Mouse (Mus musculus): ENCODE results near the gene Tnfrsf9.

Tnfrsf9 gene

GRCm38 (mm10) chr4:150979455-150979854, 65.1 kb downstream of the Tnfrsf9 start:
- DNase-seq (ENCODE audit: low spot score in 2 of 2): no peak

GRCm38 (mm10) chr4:150980153-150980552, 65.8 kb downstream of the Tnfrsf9 start:
- DNase-seq (ENCODE audit: low spot score in 2 of 2): no peak

GRCm38 (mm10) chr4:150990148-150990547, 75.8 kb downstream of the Tnfrsf9 start:
- DNase-seq (ENCODE audit: low spot score in 2 of 2): no peak

All from left cerebral cortex, adult 9 months (tissue).